Mouse (Mus musculus) limb, embryonic 15.5 days (tissue): ENCODE measurements around the gene Aim2. TPM values are rescaled to one million over a fixed set of nuclear protein-coding genes. Genes with fewer than 3 reads are reported as not detected.
"Not testable (repeated sequence)": the region's sequence is repeated elsewhere in the genome, so short reads cannot be mapped to it uniquely, and the experiment has no call there.

Source experiments
- ATAC-seq: fragments of 200-750 bp; cut with Nextera tagmentation; 2 replicates; pipeline ENCODE4 v1.8.0; 2017; ENCODE audit warnings: low read depth, moderate TSS enrichment; ENCODE audit not compliant: insufficient number of reproducible peaks, low FRiP score, low TSS enrichment
- H3K27ac ChIP-seq: fragments of 300-500 bp; sonication (generic); 2 replicates; pipeline ENCODE4 v1.5.1; 2015; ENCODE audit warnings: moderate library complexity, mild to moderate bottlenecking, inconsistent platforms
- H3K27me3 ChIP-seq: fragments of 300-500 bp; sonication (generic); 2 replicates; pipeline ENCODE4 v1.6.1; 2015; ENCODE audit warnings: inconsistent platforms
- H3K36me3 ChIP-seq: fragments of 300-500 bp; sonication (generic); 2 replicates; pipeline ENCODE4 v1.6.1; 2015; ENCODE audit warnings: inconsistent platforms
- H3K4me1 ChIP-seq: fragments of 300-500 bp; sonication (generic); 2 replicates; pipeline ENCODE4 v1.6.1; 2015; ENCODE audit warnings: inconsistent platforms
- H3K4me2 ChIP-seq: fragments of 300-500 bp; sonication (generic); 2 replicates; pipeline ENCODE4 v1.6.1; 2015; ENCODE audit warnings: mild to moderate bottlenecking, inconsistent platforms
- H3K4me3 ChIP-seq: fragments of 300-500 bp; sonication (generic); 2 replicates; pipeline ENCODE4 v1.5.1; 2015; ENCODE audit warnings: mild to moderate bottlenecking, inconsistent platforms
- H3K9ac ChIP-seq: fragments of 300-500 bp; sonication (generic); 2 replicates; pipeline ENCODE4 v1.6.1; 2015; ENCODE audit warnings: inconsistent platforms
- H3K9me3 ChIP-seq: fragments of 300-500 bp; sonication (generic); 2 replicates; pipeline ENCODE4 v1.6.1; 2016; ENCODE audit warnings: inconsistent platforms
- WGBS: fragments of 180-500 bp; shearing (Covaris S2); methylation state at CpG from one replicate; pipeline ENCODE4 v1.1.7; 2015; 5-methylcytosine and 5-hydroxymethylcytosine counted together
- polyA plus RNA-seq: library from polyadenylated mRNA; unstranded; fragments of >200 nt; fragmentation: Nextera tagmentation; extraction: Ambion mirVana; gene quantifications from 2 replicates; pipeline ENCODE4 v1.2.1, GENCODE M21; 2015

Aim2 gene
- 1.4 and 1.6 TPM in 2 replicates for polyA plus RNA-seq

DNA sequence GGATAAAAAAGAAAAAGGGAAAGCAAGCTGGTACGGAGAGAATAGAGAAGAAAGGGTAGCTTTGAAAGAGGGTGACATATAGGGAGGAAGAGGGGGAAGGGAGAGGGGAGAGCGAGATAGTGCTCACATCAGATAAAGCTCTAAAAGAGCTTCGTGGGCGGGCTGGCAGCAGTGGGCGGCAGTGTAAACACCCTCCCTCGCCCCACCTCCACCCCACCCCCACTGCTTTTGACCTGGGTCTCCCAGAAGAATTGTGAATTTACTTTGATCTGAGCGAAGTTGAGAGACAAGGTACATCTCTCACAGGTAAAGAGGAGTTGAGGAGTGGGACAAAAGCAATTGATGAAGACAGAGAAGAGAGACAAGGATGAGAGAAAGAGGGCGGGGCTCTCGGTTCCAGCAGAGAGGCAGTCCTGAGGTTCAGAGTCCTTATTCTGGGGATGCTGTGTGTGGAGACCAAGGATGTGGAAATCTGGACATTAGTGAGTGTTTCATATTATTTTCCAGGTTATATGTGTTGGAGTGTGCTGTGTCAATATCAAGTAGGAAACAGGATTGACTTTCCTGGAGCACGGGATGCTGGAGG lies at the start of gene Aim2:
Aim2 (plus strand) TSS at position 508 of the 586 bp plus-strand sequence.
- ATAC-seq = no peak
- no peaks in the 10 kb centered on the region for H3K36me3 ChIP-seq
- H3K9me3 ChIP-seq = no peaks in the 10 kb centered on the region
- no peak within 1 kb of the TSS for H3K4me3 ChIP-seq
- 0 out of 2 replicates have a peak within 1 kb of the TSS, but pooled peaks have one; percentile 5 for H3K4me2 ChIP-seq
- no peaks in the 10 kb centered on the region for H3K27me3 ChIP-seq
- H3K27ac ChIP-seq = no peak within 1 kb of the TSS
- H3K4me1 ChIP-seq = 0 out of 2 replicates have a peak, but pooled peaks cover 6% of the 10 kb centered on the region
- H3K9ac ChIP-seq = no peak within 1 kb of the TSS
- 13% methylated on average over 10 of the region's 10 CpGs for whole genome bisulfite sequencing

DNA sequence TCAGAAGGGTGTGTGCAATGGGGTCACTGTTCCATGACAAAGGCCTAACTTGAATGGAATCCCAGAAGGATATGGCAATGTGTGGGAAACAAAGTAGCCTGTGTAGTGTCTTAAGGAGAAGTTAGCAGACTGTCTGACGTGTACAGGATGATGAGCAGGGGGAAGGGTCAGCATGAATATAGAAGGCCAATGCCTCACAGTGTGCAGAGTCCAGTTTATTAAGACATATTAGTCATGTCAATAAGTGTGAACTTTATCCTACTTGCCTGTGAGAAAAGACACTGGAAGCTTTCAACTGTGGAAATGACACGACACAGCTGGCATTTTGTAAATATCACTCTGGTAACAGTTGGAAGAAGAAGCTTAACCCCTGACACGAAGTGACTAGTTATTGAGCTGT lies 47.9 kb upstream of the Aim2 start:
- not testable (repeated sequence) for H3K4me3 ChIP-seq, H3K4me1 ChIP-seq, H3K9me3 ChIP-seq, H3K4me2 ChIP-seq, H3K9ac ChIP-seq, ATAC-seq, H3K36me3 ChIP-seq, H3K27ac ChIP-seq, H3K27me3 ChIP-seq
- WGBS = 68% methylated on average over 3 of the region's 3 CpGs

DNA sequence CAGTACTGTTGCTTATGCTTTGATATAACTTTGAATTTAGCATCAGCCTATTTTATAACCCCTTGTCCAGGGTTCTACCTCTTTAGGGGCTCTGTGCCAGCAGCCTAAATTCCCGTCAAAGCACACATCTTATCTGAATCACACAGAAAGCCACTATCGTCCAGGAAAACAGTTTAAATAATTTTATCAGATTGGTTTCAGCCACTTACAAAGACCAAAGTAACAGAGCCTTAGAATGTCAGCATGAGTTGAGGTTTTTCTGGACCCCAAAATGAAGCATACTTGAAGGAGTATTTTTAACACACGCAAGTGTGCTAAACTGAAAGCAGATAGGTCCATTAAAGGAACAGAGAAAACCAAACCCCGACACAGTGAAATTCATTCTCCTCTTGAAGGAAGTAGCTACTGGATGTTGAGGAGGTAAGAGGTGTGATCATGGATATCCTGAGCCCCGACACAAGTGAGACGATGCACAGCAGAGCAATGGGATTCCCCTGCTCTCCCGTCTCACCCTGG lies 37.1 kb upstream of the Aim2 start:
- 81% methylated on average over 7 of the region's 7 CpGs for whole genome bisulfite sequencing

GRCm38 (mm10) chr1:173315725-173316124 lies 35.0 kb upstream of the Aim2 start:
- Histone ChIP-seq H3K27ac (no peak overlapping the region), H3K4me1 (no peaks in the 10 kb centered on the region), H3K27me3 (no peaks in the 10 kb centered on the region), H3K4me2 (no peak overlapping the region), H3K4me3 (no peak overlapping the region), H3K9me3 (no peaks in the 10 kb centered on the region), H3K9ac (no peak overlapping the region), H3K36me3 (no peaks in the 10 kb centered on the region)
- no peak for ATAC-seq
- WGBS = 94% methylated on average over 3 of the region's 3 CpGs

More for the DNA sequence above, 37.1 kb upstream of the Aim2 start:
- H3K36me3 ChIP-seq, H3K9me3 ChIP-seq, ATAC-seq, H3K4me2 ChIP-seq, H3K27ac ChIP-seq, H3K4me3 ChIP-seq, H3K27me3 ChIP-seq, H3K4me1 ChIP-seq, H3K9ac ChIP-seq: not testable (repeated sequence)

- H3K9ac ChIP-seq = no peak overlapping the region
- 83% methylated on average over 2 of the region's 2 CpGs for WGBS
Measured at GRCm38 (mm10) chr1:173317925-173318477, 32.7 kb upstream of the Aim2 start.

DNA sequence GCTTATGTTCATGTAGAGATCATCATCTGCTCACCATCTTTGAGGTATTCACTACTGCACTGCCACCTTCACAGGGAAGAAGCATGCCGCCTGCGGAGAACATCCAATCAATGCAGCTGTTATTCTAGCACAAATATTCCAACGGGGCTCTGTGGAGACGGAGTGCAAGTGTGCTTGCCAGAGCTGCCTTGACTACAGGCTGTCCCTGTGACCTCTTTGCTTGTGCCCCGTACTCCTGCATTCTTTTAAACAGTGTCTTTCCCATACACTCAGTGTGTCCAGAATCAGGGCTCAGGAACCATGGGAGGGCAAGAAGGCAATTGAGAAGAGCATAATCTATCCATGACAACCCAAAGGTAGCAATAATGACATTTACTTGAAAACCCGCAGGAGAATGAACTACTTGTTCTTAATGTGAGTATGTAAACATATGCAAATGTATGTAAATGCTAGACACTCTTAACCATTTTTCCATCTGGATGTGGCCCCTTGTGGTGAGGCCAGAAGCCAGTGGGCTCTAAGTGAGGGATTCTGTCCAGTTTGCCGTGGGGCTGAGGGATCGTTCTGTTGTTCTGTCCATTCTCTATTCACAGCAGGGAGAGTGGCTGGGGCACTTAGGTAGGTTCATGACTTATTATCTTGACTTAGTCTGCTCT lies 29.0 kb upstream of the Aim2 start:
- Histone ChIP-seq H3K9me3 (no peaks in the 10 kb centered on the region), H3K9ac (no peak overlapping the region), H3K36me3 (no peaks in the 10 kb centered on the region), H3K4me1 (no peaks in the 10 kb centered on the region), H3K4me2 (no peak overlapping the region), H3K27me3 (no peaks in the 10 kb centered on the region), H3K4me3 (no peak overlapping the region), H3K27ac (no peak overlapping the region)
- WGBS = 73% methylated on average over 8 of the region's 8 CpGs
- ATAC-seq = no peak

More at GRCm38 (mm10) chr1:173317925-173318477, 32.7 kb upstream of the Aim2 start:
- Histone ChIP-seq H3K36me3 (no peaks in the 10 kb centered on the region), H3K27me3 (no peaks in the 10 kb centered on the region), H3K27ac (no peak overlapping the region), H3K9me3 (no peaks in the 10 kb centered on the region), H3K4me3 (no peak overlapping the region), H3K4me1 (no peaks in the 10 kb centered on the region), H3K4me2 (no peak overlapping the region)
- ATAC-seq = no peak

- no peaks in the 10 kb centered on the region for H3K4me1 ChIP-seq
Measured at GRCm38 (mm10) chr1:173322249-173322627, 28.4 kb upstream of the Aim2 start.

DNA sequence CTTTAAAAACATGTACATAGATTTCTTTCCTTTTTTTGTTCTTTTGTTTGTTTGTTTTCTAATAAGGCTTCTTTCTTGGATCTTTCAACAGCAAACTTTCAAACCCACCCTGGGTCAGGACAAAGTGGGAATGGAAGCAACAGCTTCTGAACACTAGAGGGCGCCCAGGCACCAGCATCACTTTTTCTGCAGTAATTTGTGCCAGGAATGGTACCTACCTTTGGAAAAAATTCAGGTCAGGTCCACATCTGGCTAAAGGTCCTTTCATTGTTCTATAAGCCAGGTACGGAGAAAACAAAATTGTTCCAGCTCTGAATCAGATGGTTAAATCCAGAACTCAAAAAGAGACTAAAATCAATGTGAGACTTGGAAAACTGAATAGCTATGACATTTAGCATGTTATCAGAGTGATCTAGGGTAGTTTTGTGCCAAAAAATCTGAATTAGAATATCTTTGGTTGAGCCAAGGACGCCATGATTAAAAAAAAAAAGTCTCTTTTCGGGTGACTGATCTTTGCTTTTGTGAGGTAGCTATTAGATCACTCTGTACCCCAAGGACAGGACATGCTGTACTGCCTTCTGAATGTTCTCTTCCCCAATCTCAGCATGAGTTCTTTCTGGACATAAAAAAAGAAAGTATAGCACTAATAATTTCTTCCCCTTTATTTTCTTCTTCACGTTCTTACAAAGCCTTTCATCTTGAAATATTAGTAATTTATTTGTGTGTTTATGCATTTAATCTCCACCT lies 26.7 kb upstream of the Aim2 start:
- 30% methylated on average over 5 of the region's 5 CpGs for WGBS
- Histone ChIP-seq H3K27me3 (no peaks in the 10 kb centered on the region), H3K4me1 (no peaks in the 10 kb centered on the region), H3K4me2 (no peak overlapping the region), H3K36me3 (no peaks in the 10 kb centered on the region), H3K27ac (no peak overlapping the region), H3K9ac (no peak overlapping the region), H3K9me3 (no peaks in the 10 kb centered on the region), H3K4me3 (no peak overlapping the region)
- ATAC-seq = no peak

More at GRCm38 (mm10) chr1:173322249-173322627, 28.4 kb upstream of the Aim2 start:
- no peaks in the 10 kb centered on the region for H3K36me3 ChIP-seq
- no peak for ATAC-seq
- no peak overlapping the region for H3K4me2 ChIP-seq
- H3K27ac ChIP-seq = no peak overlapping the region
- H3K9me3 ChIP-seq = no peaks in the 10 kb centered on the region
- H3K9ac ChIP-seq = no peak overlapping the region
- no peak overlapping the region for H3K4me3 ChIP-seq
- no peaks in the 10 kb centered on the region for H3K27me3 ChIP-seq
- 69% methylated on average over 6 of the region's 6 CpGs for WGBS

- no peaks in the 10 kb centered on the region for H3K27me3 ChIP-seq
- no peaks in the 10 kb centered on the region for H3K36me3 ChIP-seq
- H3K4me1 ChIP-seq = no peaks in the 10 kb centered on the region
- H3K4me2 ChIP-seq = no peak overlapping the region
- no peak overlapping the region for H3K4me3 ChIP-seq
- no peak for ATAC-seq
- 57% methylated on average over 4 of the region's 4 CpGs for WGBS
- no peak overlapping the region for H3K27ac ChIP-seq
- H3K9me3 ChIP-seq = no peaks in the 10 kb centered on the region
- no peak overlapping the region for H3K9ac ChIP-seq
Measured at GRCm38 (mm10) chr1:173324961-173325360, 25.7 kb upstream of the Aim2 start.

GRCm38 (mm10) chr1:173325395-173325794 lies 25.3 kb upstream of the Aim2 start:
- Histone ChIP-seq H3K9me3 (no peaks in the 10 kb centered on the region), H3K4me2 (no peak overlapping the region), H3K27ac (no peak overlapping the region), H3K4me3 (no peak overlapping the region), H3K4me1 (no peaks in the 10 kb centered on the region), H3K27me3 (no peaks in the 10 kb centered on the region), H3K36me3 (no peaks in the 10 kb centered on the region), H3K9ac (no peak overlapping the region)
- 83% methylated on average over 1 of the region's 1 CpGs for WGBS
- ATAC-seq = no peak

DNA sequence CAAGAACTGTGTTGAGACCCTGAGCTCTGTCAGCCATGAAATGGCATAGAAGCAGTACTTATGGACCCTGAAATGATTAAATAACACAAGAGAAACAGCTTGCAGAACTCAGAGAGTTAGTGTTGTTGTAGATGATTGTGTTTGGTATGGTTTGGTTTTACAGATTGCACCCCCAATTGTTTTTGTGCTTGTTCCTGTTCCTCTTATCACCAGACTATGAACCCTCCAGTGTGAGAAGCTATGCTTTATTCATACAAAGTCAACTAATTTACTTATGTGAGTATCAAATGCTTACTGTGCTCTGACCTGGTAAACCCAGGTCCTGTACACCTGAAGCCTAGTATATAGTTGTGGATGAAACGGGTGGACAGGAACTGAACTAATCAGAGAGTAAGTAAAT lies 24.1 kb upstream of the Aim2 start:
- Histone ChIP-seq H3K36me3 (no peaks in the 10 kb centered on the region), H3K27ac (no peak overlapping the region), H3K9me3 (no peaks in the 10 kb centered on the region), H3K4me3 (no peak overlapping the region), H3K27me3 (no peaks in the 10 kb centered on the region), H3K4me2 (no peak overlapping the region), H3K4me1 (no peaks in the 10 kb centered on the region), H3K9ac (no peak overlapping the region)
- WGBS = 76% methylated on average over 1 of the region's 1 CpGs
- ATAC-seq = no peak

DNA sequence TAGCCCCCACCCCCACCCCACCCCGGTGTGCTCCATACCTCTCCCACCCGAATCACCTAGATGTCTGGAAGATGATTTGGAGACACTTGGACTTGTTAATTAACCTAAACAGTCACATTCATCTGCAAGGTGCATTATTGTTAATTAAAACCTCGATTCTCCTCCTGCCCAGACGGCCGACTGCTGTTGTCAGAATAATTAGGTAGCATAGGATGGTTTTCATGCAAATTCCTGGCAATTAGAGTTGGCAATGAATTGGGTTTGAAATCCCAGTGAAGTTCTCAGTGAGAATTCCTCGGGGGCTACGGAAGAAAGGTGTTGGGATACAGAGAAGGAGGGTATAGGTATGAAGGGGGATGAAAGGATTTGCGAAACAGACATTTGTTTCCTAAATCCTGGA lies 22.2 kb upstream of the Aim2 start:
- Histone ChIP-seq H3K4me3 (no peak overlapping the region), H3K9ac (no peak overlapping the region), H3K9me3 (no peaks in the 10 kb centered on the region), H3K4me2 (no peak overlapping the region), H3K36me3 (no peaks in the 10 kb centered on the region), H3K4me1 (no peaks in the 10 kb centered on the region), H3K27me3 (no peaks in the 10 kb centered on the region), H3K27ac (no peak overlapping the region)
- 53% methylated on average over 8 of the region's 8 CpGs for WGBS
- ATAC-seq = no peak
